Mouse (Mus musculus) ZHBTc4 (cell line): ENCODE data around the gene Pard3b.

Experiments
- DNase-seq: peaks from one replicate; pipeline ENCODE4 v3.0.0-alpha.2; 2011; ENCODE audit warnings: low read depth, low spot score

Gene Pard3b

DNA sequence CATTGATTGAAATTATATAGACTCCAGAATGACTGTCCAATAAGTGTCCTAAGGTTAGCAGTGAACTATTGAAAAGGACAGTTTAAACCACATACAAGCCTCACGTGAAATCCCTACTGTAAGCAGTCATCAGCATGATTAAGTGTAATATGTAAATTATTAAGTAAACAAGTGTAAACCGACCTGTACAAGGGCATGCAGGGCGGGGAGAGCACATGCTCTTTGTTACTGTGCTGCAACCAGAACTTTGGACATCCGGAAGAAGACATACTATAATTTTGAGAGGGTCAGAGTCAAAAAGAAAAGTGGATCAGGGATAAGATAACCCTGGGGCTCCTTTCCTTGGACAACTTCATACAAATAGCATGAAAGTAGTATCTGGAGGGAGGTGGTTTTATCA is 749.4 kb downstream of the Pard3b start:
- no peak for DNase-seq

DNA sequence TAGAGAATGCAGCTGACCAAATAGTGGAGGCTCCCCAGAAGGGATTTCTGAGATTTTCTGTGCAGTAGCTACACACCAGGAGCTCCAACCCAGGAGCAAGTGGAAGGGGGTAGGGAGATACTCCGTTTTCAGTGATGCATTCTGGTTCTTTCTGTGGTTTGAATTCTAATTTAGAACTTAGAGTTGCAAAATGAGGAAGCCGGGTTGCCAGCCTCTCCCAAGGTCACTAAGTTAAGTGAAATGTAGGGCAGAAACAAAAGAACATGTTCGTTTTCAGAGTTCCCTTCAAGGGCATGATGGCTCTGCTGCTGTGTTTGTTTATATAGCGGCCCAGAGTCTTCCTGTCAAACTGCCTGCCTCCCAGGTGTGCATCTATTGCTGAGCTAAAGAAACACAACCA is 754.2 kb downstream of the Pard3b start:
- DNase-seq, result peak; percentile 9

DNA sequence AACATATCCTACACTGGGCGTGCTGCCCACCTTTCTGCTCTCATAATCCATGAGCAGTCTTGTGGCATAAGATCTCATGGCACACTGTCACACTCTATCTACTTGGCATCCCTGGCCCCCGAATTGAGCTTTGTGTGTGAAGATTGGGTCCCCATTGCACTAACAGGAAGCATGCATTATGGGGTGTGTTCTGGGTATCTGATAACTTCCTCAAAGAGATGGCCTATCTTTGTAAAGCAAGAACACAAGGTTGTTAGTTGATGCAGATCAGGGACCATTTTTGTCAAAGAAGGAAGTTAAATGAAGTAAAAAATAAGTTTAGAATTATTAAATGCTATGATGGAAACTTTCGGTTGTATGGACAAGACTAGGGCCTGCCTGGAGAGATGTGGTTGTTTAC is 755.9 kb downstream of the Pard3b start:
- DNase-seq, result no peak

DNA sequence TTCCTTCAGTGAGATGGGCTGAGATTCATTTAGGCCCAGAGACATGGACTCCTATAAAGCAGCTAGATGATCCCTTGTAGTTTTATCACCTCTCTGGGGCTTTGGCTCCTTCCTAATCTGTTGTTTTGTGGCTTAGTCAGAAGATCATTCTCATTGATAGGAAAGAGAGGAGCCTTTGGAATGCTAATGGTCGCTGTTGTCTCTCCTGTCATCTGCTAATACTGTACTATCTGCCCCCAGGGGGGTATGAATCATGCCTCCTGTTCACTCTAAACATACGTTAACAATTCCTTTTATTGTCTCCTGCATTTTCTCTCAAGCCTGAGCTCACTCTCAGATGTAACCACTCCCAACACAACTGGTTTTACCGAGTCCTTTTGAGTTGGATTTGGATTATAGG is 759.6 kb downstream of the Pard3b start:
- DNase-seq, result peak; percentile 93

DNA sequence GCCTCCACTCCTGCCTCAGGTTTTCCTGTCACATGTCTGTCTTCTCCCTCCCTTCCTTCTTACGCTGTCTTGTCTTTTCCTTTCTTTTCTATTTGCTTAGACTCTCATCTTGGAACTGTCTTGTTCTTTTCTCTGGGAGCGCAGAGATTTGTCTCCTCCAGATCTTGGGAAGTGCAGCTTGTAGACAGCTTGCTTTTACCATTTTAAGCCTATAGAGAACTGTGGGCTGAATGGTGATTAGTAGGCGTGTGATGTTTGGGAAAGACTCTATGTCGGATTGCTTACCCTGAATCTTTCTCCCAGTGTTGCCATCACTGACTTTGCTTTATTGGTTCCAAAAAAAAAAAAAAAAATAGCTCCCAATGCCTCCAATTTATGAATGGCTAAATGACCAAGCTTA is 760.1 kb downstream of the Pard3b start:
- DNase-seq, result no peak

DNA sequence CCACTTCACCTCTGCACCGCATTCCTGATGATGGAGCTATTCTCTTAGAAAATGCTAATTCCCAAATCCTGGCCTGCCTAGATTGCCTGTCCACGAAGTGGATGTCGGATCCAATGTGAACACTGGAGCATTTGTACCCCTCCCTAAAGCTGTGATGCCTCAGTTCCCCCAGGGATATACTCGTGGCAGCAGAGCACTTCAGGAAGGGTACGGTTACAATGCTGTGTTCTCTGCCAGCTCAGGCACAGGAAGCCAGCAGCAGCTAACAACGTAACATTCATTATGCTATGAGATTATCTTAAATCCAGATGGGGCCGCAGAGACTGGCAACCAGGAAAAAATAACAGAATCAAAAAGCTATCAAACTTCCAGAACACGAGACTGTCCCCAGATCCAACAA is 766.4 kb downstream of the Pard3b start:
- no peak for DNase-seq

DNA sequence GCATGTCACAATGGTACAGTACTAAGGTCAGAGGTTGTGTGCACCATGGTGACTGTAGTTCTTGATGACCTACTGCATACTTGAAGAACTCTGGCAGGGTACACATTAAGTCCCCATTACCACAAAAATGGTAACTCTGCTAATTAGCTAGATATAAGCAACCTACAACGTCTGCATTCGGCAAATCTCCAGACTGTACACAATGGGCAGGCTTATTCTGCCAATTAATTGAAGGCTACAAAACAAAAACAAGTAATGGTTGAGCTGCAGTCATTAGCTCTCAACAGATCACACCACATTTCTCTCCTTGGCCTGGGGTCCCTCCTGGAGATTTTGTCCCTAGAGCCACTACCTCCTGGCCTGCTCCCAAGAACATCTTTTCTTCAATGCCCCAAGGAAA is 772.7 kb downstream of the Pard3b start:
- DNase-seq, result no peak

DNA sequence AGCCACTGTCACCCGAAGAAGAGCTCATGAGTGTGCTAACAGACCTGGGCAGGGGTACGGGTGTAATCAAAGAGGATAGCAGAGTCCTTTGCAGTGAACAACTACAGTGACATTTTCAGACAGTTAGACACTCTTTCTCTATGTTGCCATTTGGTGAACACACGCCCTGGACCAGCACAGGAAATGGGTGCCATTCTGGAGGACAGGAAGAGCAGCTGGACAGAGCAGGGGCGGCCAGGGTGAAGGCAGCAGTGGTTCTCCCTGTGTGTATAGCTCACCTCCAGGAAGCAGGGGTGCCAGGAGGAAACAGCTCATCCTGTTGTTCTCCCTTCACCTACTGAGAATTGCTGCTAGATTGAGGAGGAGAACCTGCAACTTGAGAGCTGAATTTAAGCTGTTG is 773.4 kb downstream of the Pard3b start:
- DNase-seq, result no peak

DNA sequence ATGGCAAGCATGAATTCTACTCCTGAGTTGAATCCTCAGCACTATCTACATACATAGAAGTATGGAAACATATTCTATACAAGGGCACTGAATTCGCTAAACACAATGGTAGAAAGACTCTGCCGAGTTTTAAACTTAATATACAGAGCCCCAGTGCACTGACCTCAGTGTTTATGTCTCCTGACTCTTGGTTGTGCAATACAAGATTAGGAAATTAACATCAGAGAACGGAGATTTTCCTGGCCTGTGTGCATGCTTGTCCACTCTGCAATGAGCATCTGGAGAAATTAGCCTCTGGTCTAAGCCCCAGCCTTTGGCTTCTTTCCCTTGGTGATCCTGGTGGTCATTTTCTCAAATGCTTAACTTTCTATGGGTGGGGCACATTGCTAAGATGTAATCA is 774.4 kb downstream of the Pard3b start:
- DNase-seq, result no peak

DNA sequence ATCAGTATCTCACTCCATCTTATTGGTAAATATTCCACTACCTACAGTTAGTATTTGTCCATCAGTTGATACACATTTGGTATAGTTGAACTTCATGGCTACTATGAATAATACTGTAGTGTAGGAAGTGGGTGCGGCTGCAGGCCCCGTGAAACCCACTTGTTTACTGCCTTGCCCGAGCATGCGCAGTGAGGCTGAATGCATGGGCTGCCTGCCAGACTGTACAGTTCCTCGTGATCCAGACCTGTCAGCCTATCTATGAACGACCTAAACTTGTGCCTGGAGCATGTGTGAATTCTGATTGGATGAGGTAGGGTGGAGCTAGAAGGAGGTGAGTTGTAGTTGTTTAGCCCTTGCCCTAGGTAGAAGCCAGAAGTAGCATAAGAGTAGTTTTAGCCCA is 775.9 kb downstream of the Pard3b start:
- DNase-seq, result peak; percentile 21

DNA sequence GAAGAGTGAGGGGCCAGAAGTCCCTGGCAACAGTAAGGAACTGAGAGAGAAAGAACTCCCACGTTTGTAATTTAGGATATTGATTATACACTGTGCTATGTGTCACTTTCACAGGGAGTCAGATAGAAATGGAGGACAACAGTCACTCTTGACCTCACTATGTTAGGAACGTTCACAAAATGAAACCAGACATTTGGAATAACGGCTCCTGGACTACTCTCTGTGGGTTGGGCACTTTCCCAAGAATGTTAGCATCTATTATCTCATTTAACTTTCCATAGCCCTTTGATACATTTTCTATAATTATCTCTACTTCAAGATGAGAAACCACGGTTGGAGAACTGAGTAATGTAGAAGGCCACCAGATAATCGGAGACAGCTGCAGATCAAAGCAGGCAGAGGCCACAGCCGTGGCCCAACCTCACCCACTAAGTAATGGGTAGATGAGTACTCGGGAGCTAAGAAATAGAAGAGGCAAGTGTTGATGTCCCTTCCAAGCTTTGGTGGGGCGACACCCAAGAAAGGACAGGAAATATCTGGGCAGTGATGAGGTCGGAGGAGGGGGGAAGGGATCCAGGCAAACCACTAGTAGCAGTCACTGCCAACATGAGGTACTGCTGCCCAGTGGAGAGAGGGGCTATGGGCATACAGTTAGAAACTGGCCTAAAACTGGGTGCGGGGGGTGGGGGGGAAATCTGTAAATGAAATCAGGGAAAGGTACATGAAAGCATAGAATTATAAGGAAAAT is 778.2 kb downstream of the Pard3b start:
- no peak for DNase-seq

DNA sequence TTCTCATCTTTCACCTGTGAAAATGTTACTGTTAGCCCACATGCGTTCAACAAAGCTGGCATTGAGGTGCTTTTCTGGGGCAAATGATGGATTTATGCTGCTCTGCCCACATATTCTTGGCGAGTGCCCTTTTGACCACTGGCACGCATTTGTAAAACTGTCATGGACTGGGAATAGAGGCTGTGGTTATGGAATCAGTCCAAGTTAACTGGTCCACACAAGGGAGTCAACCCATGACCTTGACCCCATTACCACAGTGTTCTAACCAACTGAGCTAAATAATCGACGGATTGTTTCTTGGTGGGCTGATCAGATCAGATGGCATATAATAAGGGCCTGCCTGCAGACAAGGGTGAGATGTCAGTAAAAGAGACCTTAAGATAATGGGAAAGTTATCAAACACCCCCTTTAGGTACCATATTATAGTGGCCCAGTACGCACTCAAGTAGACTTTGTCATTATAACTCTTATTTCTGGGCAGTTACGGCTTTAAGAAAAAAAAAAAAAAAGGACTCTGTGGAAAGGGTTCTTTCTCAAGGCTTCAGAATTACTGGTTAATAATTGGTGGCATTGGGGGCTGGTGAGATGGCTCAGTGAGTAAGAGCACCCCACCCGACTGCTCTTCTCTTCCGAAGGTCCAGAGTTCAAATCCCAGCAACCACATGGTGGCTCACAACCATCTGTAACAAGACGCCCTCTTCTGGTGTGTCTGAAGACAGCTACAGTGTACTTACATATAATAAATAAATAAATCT is 784.4 kb downstream of the Pard3b start:
- no peak for DNase-seq

DNA sequence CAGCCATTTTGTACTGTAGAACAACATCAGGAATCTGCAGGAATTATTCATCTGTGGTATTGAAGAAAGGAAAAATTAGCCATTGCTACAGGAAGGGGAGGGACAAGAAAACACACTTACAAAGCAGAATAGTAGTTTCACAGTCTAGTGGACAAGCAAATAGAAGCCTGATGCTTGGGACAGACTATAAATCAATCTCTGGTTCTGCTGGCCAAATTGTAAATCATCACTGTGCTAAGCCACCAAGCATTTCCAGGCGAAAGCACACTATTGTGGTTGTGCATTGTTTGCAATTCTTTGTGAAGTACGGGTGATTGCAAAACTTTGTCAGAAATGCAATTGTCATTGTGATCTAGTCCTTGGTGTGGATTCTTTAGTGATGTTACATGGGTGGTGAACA is 786.7 kb downstream of the Pard3b start:
- no peak for DNase-seq

DNA sequence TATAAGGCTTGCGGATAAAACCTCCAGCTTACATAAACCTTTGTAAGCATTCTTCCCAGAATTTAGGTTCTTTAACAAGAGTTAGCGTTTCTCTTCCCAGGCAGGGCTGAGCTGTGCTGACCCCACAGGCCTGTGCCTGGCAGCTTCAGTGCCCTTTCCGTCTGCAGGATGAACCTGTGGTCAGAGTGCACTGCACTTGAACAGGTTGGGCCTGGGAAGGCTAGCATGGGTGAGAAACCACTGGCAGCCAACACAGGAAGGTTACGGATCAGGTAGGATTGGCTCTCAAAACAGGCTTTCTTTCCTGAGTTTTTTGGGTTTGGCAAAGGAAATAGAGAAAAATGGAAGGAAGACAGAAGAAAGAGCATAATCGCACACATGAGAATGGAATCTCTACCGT is 790.1 kb downstream of the Pard3b start:
- no peak for DNase-seq

DNA sequence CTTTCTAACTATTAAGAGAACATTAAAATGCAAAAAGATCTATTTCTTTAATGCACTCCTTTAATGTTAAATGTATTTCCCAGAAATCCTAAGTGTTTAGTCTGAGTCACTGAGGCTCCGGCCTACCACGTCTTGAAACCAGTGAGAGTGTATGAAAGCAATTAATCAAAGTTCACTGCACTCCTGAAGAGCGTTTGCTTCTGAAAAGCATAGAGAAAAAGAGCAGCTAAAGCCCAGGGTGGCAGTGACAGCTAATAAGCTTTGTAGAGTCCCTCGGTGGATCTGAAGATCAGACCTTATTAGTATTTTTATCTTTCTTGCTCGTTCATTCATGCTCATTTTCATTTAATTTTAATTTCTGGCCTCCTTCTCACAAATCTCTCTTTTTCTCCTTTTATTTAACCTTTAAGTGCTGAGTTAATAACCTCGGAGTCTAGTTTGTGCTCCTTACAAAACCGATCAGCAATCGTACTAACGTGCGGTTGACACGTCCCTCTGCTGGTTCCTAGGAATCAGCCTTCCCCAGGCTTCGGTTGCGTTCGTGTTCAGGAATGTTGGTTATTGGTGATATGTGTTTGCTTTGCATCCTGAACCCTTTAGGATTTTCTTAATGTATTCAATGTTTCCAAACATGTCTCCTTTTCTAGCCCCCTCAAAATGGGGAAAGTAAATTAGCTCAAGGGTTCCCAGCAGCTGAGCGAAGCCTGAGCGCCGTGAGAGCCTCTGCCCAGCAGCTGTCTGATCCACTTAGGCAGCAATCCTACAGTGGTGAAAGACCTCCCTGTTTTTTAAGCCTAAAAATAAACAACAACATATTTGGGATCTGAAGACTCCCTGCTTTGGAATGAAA is 790.9 kb downstream of the Pard3b start:
- DNase-seq, result no peak

DNA sequence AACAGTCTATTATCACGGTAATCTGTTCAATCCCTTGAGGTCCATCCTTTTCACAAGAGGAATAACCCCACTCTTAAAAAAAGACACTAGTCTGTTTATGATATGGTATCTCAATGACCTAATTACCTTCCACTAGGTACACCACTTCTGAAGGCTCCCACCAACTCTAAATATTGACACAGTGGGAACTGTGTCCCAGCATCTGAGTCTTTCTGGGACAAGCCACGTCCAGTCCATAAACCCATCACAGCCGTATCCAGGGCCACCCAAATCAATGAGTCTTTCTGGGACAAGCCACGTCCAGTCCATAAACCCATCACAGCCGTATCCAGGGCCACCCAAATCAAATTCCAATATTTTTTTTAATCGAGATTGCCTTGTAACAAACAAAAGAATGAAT is 792.4 kb downstream of the Pard3b start:
- no peak for DNase-seq

DNA sequence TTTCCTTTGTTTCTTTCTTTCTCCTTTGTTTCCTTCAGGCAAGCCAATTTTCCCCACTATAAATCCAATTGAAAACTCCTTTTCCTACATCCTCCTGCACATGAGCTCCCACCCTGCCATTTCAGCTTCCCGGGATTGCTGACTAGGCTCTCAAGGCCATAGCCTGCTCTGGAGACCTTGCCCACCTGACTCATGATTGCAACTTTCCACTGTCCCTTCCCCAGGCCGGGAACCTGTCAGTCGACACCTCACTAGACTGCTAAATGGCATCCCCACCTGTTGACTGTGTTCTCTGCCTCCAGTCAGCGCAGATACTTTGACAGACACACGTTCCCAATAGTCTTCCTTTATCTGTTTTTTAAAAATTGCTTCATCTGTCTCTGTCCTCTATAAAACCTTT is 795.3 kb downstream of the Pard3b start:
- no peak for DNase-seq

DNA sequence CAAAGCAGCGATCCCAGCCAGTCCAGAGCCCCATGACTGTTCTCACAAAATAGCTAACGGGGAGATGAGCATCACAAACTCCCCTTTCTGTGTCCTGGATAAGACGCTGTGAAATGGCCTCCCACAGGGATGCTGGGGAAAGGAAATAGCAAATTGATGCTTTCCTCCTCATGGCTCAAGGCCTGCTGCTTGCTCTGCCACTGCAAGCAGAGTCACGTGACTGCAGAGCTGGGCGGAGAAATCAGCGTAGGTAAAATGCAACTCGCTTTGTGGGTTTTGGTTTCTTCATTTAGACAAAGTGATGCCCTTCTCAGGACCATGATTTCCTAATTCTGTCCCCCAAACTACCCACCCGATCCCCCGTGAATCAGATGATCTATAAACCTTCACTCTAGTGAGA is 797.2 kb downstream of the Pard3b start:
- DNase-seq, result no peak

DNA sequence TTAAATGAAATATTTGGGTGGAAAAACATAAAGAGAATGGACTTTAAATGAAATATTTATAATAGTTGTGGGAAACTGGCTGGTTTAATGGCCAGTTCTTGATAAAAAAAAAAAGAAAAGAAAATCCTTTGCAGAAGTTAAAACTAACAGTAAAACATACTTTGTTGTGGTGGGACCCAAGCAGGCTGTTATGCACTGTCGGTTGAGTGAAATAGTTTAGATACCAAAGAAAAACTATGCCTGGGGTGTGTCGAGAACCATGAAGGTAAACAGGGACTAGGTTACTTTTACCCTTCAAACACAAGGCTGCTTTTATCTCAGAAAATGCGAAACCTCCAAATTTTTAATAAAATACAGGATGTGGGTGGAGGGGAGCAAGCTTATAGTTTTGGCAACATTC is 797.7 kb downstream of the Pard3b start:
- no peak for DNase-seq

DNA sequence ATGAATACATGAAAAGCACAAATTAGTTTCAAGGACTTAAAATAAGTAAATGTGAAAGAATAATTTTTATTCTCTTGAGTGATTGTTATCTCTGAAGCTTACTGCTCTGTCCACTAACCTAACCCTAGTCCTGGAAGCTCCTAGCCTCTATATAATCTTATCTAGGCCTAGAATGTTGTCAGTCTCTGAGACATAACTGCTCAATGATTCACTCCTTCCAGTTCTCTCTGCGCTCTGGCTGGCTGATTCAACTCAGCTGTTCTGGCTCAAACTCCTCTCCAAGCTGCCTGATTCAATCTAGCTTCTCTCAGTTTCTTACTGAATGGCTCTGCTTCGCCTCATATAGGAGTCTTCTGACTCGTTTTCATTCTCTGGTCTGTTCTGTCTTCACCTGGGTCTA is 798.9 kb downstream of the Pard3b start:
- DNase-seq, result no peak

DNA sequence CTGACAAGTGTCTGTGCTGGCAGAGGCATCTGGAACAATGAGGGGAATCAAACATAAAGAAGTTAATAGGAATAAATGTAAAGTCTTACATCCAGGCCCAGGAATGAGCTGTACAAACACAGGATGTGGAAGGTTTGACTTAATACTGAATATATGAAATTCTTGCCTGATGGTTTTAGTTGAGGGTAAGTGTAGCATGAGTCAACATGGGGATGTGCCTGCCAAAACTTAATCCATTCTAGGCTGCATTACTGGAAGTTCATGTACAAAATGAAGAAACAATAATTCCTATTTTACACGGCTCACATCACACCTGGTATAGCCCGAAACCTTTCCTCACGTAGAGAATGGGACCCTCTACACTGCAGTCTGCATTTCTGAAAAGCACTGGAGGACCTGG is 805.8 kb downstream of the Pard3b start:
- DNase-seq, result no peak

DNA sequence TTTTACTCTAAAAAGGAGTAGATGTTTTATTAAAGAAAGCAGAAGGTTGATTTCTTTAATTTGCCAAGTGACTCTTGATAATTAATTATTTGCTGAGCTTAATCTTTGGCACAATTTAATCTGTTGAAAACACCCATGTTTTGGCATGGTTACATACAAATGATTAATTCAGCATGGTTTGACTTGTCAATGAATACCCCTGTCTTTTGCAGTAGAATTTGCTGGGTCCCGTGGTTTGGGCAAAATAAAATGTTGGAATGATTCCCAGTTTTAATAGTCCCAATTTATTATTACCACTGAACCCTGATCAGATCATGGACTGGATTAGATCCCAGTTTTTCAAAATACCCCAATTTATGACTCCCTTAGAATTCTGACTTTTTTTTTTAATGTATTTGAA is 808.2 kb downstream of the Pard3b start:
- DNase-seq, result no peak
